Mouse (Mus musculus): ENCODE data around the gene Cnot6l.

DNA sequence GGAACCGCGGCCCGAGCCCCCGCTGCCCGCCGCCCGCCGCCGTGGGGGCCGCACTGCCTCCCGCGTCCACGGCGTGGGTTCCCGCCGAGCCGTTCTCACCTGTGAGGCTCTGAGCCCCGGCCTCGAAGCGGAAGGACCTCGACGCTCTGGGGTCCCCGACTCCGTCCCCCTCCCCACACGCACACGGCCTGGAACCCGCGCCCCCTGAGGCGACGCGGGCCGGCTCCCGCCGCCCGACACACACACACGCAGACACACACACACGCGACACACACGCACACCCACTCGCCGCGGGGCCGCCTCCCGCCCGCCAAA, 2.8 kb downstream of the Cnot6l start:
- TF ChIP-seq POLR2A (IDR thresholded peaks at IDR 0.05; ENCODE audit: insufficient read depth, low read depth, low read length) = no peak
- TF ChIP-seq EP300 (IDR thresholded peaks at IDR 0.05; ENCODE audit: insufficient read depth, low read depth, low read length) = no peak
- no peak for TF ChIP-seq CTCF (IDR thresholded peaks at IDR 0.05)

Measured in heart, adult 2 months (tissue).